Comparison of ENCODE assay signal across 21 mouse cellular contexts in genomic region chr16:37546312-37546711, GRCm38 (mm10). TPM values are rescaled to one million over a fixed set of nuclear protein-coding genes. Genes with fewer than 3 reads are reported as not detected.
"Had no signal": no experiment of that assay in that cellular context is flagged by ENCODE, and none has a peak within 500 bp of the region (broad histone marks: within the 10 kb centered on the region; RNA-seq: fewer than 3 reads in every experiment).

No protein-coding gene starts in this region.

- H3K4me2 ChIP-seq: liver, embryonic 13.5 days; midbrain, embryonic 12.5 days had no signal

- H3K9ac ChIP-seq: liver, embryonic 13.5 days; midbrain, embryonic 12.5 days had no signal

- H3K27ac ChIP-seq: kidney, postnatal 0 days; layer of hippocampus, adult 2 months; liver, embryonic 13.5 days; macrophage; midbrain, embryonic 12.5 days had no signal

- H3K4me1 ChIP-seq: liver, embryonic 13.5 days had no signal

- H3K4me3 ChIP-seq: layer of hippocampus, adult 2 months; liver, embryonic 13.5 days; midbrain, embryonic 12.5 days; myocyte had no signal

- ATAC-seq: midbrain, embryonic 16.5 days had no signal

- DNase-seq: kidney, postnatal 25 days; layer of hippocampus, adult 9-11 months; liver, embryonic 13.5 days; lung, adult 2 months; lung, postnatal 14 days; thymus, adult 18-20 months; thymus, postnatal 36 days had no signal

- H3K27me3 ChIP-seq: liver, embryonic 13.5 days; midbrain, embryonic 12.5 days had no signal

- H3K9me3 ChIP-seq: liver, embryonic 13.5 days; midbrain, embryonic 12.5 days had no signal

RNA-seq across cellular contexts. Expression of gene Hgd, which starts 33.6 kb away (rescaled TPM):
- total RNA-seq: layer of hippocampus, adult 2 months; layer of hippocampus, postnatal 25 days; left cerebral cortex, adult 18-20 months; left cerebral cortex, postnatal 36 days; megakaryocyte, adult 5-6 weeks; monocyte, adult 5-6 weeks; neutrophil, adult 5-6 weeks had no signal
- polyA plus RNA-seq: large intestine, adult 2 months; limb, embryonic 11.5 days; macrophage; midbrain, embryonic 12.5 days had no signal
